Mouse (Mus musculus) brain, adult 2 months (tissue): ENCODE measurements around the gene Epha3.

Source experiments
- DNase-seq: peaks from one replicate; pipeline ENCODE4 v3.0.0; 2011; ENCODE audit warnings: low read depth, low spot score

Gene Epha3

DNA sequence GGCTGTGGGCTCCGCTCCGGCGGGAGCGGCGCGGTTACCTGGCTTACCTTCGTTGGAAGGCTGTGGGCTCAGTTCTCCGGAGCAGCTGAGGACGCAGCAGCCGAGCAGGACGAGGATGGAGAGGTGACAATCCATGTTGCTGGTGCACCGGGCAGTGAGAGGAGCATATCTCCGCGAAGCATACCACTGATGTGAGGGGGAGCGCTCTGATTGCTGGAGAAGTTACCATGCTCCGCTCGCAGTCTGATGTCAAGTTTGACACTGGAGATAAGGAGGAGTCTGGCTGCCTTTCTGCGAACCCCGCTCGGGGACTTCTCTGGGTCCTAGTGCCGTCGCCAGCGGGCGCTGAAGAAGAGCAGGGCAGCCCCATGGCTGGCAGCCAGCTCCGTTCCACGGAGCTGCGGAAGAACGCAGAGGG is at the start of gene Epha3:
TSS of gene Epha3 (minus strand) at position 263 of the 418 bp plus-strand sequence.
- peak; percentile 97 for DNase-seq

DNA sequence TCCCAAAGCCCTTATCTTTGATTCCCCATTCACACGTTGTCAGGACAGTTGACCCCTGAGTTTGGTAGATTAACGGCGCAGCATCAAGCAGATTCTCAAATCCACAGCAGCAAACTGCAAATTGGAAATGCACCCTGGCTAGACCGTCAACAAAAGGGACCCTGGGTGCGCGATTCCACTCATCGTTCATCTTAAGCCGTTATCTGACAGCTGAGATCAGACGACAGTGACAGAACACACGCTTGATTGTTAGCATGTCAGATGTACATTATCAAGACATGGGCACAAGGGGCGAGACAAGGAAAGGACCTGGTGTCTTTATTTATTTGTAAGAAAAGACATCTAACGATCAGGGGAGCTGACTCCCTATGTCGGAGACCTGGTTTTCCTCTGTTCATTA is 39.5 kb upstream of the Epha3 start:
- DNase-seq, result no peak

DNA sequence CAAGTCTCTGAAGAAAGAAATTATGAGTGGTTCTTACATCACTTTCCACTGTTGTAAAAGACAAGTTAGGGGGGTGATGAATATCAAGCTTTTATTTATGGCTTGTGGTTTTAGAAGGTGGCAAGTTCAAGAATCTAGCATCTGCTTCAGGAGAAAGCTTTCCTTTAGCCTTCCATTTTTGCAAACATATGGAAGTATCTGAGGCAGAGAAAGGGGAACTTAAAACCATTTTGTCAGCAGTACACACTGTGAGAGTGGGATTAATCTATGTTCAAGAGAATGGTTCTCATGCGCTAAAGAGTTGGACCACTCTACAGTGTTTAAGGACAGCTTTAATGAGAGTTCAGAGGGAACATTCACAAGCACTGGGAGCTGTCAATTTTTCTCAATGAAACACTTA is 17.2 kb upstream of the Epha3 start:
- DNase-seq, result no peak

DNA sequence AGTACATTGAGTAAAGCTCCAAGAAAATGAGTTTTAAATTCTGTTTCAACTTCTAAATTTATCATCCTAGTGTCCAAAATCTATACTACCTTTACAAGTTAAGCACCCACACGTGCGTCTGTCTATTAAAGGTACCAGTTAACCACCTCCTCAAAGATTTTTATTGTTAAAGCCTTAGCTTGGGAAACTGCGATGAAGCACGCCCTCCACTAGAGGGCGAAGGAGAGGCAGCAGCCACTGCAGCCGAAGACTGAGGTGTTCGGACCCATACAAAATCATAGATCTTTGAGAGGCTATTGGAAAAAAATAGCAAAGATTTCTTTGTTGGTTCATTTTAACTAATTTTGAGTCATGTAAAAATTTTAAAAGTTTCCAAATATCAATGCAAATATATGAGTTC is 8.3 kb upstream of the Epha3 start:
- DNase-seq, result peak; percentile 48

DNA sequence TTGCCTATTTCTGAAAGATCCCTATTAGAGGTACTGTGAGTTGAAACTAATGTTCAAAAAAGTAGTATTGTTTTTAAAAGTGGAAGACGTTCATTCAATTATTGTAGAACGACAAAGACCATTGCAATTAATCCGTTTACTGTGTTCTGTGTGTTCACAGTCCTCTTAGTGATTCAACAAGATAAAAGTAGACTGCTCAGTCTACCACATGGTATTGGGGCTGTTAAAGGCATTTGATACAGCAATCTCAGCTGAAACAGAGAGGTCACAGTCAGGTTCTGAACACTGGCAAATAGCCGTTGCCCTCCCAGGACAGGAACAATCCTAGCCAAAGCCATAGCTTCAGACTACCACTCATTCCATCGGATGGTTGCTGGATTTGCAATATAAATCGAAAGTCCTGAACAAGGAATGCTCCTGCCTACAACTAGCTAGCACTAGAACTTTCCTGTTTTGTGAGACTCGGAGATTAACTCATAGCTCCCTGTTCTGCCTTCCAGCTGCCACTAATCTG is 545 bp upstream of the Epha3 start:
- DNase-seq, result peak; percentile 6

DNA sequence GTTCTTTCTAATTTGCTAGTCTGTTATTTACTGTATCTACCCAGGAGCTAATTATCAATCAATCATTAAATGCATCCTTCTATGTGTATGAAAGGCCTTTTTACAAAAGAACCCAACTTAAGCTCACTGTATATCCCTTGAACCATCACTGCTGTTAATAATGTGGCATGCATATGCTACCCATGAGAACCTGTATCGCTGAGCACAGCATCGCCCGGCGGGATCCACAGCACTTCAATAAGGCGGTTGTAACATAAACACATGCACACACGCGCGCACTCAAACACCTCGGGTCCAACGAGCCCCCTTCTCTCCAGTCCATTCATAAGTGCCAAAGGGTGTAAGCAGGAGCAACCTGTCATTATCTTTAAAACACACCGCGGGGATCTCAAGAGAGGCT is 794 bp downstream of the Epha3 start:
- peak; percentile 65 for DNase-seq

DNA sequence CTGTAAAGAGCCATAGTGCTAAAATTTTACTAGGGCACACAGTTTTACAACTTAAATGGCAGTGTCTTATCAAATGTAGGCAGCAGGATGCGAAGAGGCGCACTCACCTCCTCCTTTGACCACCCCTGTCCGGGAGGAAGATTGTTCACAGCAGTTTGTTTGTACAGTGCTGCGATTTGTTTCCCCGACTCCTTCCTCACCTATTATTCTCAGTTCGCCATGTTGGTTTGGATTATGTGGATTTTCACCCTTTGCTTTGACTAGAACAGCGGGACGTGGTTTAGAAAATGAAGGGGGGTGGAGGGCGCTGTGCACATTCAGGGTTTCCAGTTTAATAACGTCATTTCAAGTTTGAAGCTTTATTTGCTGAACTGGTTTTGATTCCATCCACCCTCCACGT is 6.4 kb downstream of the Epha3 start:
- peak; percentile 43 for DNase-seq

DNA sequence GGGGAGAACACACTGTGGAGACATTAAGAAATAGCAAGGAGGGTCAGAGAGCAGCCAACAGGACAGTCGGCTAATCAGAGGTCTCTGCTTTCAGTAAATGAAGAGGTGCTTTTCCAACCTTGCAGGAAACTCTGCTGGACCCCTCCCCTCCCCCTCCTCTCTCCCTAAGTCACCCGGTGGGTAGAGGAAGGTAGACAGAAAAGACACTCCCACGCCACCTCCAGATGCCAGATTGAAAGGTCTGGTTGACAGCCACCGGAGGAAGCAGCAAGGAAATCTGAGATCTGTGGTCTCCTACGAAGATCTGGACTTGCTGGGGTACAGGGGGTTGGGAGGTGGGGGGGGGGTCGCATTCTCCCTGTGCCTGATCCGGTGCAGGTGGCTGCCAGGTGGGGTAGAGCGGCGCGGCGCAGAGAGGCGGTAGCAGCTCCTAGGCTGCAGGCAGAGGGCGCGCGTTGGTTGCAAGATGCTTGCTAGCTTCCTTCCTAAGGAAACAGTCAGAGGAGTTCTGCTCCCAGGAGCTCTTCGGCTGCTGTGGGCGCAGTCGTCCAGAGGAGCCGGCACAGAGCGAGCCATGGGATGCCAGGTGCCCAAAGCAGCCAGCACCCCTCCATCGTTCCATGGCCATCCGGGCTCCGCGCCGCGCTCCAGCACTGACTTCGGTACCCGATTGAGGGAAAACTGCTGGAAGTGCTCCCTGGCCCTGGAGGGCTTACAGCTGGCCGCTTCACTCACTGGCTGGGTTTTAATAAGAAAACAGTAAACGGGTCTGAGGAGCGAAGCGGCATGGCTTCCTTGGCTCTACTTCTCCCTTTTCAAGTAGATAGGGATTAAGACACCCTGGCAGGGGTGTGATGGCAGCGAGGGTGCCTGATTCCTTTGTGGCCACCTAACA is 7.1 kb downstream of the Epha3 start:
- DNase-seq, result peak; percentile 95

DNA sequence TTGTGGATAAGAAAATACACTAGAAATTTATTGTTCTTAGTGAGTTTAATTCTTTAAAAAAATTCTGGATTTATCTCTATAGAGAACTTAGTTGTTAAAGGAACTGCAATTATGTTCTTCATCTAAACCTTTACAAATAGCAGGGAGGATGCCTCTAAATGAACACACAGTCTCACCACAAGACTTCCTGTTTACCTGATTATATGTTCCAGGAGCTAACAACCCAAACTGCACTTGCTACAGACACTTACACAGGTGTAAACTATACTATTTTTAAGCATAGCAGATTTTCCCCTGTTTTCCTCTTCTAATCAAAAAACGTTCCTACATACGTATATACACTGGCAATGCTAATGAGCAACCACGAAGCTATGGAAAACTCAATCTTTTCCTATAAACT is 13.7 kb downstream of the Epha3 start:
- no peak for DNase-seq

DNA sequence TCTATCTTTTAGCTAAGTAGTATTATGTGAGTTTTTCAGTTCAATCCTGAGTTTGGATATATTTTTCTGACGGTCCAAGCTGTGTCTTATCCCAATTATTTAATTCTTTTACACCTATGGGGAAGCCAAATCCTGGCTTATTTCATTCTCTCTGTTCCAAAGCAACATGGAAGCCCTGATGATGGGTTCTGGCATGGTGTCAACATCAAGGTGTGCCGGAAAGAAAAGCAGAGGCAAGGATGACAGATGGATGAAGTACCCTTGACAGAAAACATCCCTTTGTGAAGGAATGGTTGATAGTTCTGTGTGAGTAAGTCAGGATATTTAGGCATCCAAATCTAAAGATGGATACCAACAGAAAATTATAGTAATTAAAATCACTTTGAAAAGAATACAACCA is 21.1 kb downstream of the Epha3 start:
- DNase-seq, result peak; percentile 10

DNA sequence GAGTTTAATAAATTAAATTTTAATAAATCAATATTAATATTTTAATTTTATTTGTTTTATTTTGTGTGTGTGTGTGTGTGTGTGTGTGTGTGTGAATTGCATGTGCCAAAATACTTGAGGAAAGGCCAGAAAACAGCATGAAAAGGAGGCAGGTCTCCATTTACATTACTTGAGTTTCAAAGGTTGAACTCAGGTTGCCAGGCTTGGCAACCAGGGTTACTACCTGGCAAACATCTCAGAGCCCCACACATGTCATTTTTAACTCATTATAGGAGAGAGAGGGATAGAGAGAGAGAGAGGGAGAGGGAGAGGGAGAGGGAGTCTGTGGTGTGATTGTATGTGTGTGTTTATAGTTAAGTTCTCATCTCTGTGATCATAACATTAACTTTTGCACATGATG is 26.5 kb downstream of the Epha3 start:
- DNase-seq, result peak; percentile 22

DNA sequence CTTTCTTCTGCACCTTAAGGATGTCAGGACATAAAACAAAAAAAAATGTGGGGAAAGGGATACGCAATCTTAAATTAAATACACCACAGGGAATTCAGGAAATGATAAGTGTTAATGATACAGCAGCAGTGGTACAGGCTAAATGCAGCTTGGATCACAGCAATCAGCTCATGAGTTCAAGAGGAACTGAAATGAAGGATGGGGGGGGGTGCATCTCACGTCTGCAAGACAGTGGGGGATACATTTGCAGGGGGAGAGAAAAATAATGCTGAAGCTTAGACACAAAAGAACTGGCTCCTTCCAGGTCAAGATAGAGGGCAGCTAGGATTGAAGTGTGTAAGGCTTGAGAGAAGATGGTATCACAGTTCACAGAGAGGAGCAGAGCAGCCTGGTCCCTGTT is 42.8 kb downstream of the Epha3 start:
- DNase-seq, result no peak

DNA sequence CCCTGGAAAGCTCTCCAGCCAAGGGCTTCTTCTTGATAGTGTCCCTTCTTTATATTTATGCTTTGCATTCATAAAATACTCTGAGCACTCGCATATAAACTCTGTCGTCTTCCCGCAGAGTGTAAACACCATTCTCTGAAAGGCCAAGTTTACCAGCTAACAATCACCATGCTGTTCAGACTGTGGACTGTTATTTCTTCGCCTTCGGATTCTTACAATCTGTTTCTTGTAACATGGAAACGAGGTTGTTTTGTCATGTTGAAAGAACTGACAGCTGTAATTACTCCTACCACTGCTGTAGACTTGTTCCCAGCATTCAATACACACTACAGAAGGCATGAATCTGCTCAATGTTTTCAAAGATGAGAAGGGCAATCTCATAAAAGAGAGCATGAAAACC is 46.4 kb downstream of the Epha3 start:
- DNase-seq, result peak; percentile 56

DNA sequence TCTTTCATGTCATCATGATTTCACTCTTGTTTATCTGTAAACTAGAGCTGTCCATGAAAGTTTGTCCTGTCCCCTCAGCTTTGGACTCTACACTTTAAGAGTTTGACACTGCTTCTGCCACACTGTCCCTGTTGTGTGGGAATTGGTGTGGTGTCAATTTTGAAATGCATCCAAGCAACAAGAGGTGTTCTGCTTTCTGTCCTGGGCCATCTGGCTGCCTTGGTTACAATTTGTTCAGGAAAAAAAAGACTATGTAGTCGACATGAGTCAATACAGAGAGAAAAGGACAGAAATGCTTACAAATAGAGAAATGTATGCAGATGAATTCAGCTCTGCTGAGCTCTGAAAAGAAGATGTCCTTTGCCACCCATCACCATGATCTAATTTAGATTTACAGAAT is 47.3 kb downstream of the Epha3 start:
- DNase-seq, result peak; percentile 95

DNA sequence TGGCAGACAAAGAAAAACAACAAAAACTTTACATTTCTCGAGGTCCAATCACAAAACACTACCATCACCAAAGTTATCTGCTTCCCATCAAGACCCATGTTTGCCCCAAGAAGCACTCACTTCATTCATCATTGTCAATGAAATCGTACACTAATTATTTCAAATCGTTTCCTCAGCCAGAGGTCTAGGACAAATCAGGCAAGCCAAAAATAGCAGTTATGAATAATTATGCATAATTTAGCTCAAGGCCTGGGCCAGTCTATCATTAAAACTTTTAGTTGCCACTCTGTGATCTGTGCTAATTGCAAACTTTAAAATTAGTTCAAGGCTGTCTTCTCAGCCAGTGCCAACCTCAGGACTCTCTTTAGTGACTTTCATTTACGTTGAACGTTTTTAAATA is 54.1 kb downstream of the Epha3 start:
- DNase-seq, result no peak

DNA sequence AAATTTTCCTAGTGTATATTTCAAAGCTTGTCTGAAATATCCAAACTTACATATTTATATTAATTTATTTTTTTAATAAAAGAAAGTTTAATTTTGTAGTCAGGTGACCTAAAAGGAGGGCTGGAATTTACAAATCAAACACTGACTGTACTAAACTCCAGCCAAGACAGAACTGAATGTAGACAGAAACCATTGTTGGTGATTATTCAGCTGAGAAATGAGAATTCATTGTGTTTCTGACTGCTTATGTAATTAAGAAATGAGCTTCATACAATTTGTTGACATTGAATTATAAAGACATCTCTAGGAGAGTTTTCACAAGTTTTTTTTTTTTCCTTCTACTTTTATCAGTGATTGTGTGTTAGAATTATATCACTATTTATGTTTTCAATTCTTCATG is 55.0 kb downstream of the Epha3 start:
- no peak for DNase-seq

DNA sequence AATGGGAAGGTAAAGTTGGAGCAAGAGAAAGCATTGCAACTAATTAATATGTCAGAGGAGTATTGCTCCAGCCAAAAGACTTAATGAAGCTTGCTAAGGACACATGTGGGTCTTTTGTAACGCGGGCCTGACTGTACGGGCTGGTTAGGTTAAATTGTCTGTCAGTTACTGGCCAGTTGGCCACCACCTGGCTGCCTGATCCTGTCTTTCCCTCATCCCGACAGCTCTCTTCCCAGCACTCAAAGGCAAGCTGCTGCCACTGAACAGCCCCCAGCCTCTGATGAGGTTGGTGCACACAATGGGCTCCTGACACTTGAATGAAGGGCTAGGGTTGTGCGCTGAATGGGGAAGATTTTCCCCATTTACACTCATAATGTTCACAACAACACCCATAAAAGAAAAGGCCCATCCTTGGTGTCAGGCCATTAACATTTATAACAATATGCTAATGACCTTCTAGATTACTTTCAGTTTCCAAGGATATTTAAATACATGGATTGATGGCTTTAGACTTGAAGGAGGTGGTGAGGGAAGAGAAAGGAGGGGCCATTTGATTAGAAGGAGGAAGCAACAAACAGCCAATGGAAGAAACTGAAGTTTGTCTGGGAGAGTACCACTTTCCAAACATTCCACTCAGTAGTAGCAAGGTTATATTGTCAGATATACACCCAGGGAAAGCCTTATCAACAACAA is 57.4 kb downstream of the Epha3 start:
- DNase-seq, result peak; percentile 13

DNA sequence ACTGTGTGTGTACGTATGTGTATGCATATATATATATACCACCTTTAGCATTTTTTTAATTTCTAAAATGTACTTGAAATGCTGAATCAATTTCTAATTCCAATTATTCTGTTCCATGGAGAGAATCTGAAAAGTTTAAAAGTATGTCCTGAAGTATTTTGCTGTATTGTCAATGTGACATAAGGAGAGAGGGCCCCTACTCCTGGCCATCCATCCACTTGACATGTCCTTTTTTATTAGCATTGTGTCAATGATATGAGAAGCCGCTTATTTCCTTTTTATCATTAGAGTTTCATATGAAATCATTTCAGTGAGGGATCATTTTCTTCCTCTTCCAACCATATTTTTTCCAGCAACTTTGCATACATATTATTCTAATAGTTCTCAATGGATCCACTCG is 58.0 kb downstream of the Epha3 start:
- no peak for DNase-seq

DNA sequence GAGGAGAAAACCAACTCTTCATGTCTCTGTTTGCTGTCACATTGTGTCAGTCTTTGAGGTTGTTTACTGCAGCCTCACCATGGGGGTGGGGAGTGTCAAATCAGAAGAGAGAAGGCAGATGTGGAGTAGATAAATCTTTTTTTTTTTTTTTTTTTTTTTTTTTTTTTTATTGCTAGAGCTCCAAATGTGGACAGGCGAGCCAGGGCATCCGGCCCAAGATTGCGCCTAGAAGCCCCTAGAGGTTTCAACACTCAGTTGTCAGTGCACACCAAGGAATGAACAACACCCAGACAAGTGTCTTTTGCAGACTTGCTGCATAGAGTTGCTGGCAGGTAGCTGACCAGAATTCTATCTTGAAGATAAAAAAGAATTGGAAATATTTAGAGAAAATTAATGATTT is 62.5 kb downstream of the Epha3 start:
- no peak for DNase-seq

DNA sequence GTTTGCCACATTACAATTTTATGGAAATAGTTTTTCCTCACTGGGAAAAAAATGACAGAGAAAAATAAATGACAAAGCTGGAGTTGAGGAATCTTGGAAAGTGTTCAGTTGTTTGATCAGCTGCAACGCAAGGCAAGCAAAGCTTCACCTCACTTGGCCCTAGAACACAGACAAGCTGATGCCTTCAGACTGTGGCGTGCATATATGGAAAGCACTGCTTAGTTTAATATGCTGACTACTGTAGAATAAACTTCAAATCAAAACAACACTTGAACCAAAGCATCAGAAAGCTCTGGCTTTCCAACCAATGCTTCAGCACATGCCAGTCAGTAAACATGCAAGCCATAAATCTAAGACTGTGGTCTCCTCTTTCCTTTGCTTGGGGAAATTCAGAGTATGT is 65.6 kb downstream of the Epha3 start:
- DNase-seq, result no peak

DNA sequence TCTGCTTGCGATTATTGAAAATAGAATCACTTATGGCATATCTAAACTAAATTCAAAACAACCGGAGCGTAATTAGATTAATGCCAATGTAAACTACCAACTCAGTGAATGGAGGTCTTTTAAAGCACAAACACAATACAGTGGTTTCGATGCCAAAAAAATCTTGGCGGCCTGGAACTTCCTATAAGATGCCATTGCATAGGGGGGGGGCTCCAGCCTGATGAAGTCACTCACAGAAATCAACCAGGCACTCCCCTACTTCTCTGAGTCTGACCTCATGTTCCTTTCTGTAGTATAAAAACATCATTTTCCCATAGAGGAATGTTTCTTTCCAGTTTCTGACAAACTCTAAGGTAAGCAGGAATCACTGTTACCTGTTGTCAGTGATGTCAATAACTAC is 69.7 kb downstream of the Epha3 start:
- no peak for DNase-seq

DNA sequence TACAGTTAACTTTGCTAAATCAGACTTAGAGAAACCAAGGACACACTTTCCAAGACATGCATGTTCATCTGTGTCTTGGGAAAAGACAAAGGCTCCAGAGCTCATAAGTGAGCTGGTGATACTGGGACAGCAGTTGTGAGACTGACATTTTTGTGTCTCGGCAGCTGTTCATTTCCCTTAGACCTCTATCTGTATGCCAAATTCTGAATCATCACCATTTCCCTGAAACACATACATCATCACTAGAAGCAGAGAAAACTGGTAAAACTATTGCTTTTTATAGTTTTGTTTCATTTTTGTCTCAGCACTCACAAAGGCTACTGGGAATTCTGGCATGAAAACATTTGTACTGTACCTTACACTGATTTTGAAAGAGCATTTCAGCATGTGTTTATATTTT is 70.2 kb downstream of the Epha3 start:
- peak; percentile 77 for DNase-seq

DNA sequence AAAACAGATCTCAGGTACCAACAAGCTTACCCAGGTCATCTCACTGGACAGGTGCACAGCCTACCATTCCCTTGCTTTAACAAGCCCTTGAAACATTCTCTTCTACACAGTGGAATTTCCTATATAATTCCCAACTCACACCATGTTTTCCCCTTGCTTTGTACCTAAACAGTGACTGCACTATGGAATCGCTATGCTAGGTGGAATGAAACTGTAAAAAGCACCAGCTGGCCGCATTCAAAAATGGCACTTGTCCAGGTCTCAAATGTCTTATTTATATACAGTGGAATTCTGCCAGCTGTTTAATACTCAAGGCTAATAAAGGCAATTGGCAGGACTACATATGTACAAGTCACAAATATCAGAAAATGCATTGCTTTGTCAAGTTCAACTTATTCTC is 71.9 kb downstream of the Epha3 start:
- peak; percentile 76 for DNase-seq
